Mouse (Mus musculus): Measurements from ENCODE around the gene Fhad1.

- TF ChIP-seq CTCF (IDR thresholded peaks at IDR 0.05; ENCODE audit: low read depth): no peak
- no peak for TF ChIP-seq EP300 (IDR thresholded peaks at IDR 0.05; ENCODE audit: low read depth)
These were observed 89.0 kb downstream of the Fhad1 start for GRCm38 (mm10) chr4:141925781-141926345.

Measured in liver, embryonic 14.5 days (tissue).